Mouse (Mus musculus) Patski (cell line): ENCODE measurements at regions not wholly inside any gene's neighbourhood (a gene's known extent, or its start where the extent isn't known, plus 50 kb on each side); places are given as distances from the start of the nearest gene placed in this dataset.
"Not testable (repeated sequence)": the region's sequence is repeated elsewhere in the genome, so short reads cannot be mapped to it uniquely, and the experiment has no call there.

Experiments
- ATAC-seq: fragments of 100-300 bp; one replicate; pipeline ENCODE4 v1.8.0; 2021
- CTCF ChIA-PET: fragments of 350-600 bp; sonication (Branson Sonifier 250); formaldehyde crosslinking; loops from one replicate; lab custom pipeline; 2022; ENCODE audit warnings: inconsistent platforms; lab: Charles Lee
- POLR2A ChIA-PET: fragments of 350-600 bp; sonication (Branson Sonifier 250); formaldehyde crosslinking; loops from one replicate; lab custom pipeline; 2022; ENCODE audit warnings: antibody characterized with exemption, inconsistent platforms; lab: Charles Lee
- DNase-seq: peaks from one replicate; pipeline ENCODE4 v3.0.0-alpha.2; 2011; ENCODE audit warnings: low read depth, low spot score
- H3K27me3 ChIP-seq: fragments of 371-371 bp; one replicate; pipeline ENCODE4 v1.5.1; 2021
- CTCF ChIP-seq: fragments of 100-300 bp; IDR thresholded peaks from one replicate; pipeline ENCODE4 v1.5.1; 2021
- in situ Hi-C: fragments of 300-500 bp; cut with MboI; formaldehyde crosslinking; loops from 3 replicates; pipeline ENCODE4 v1.11.1; 2018; ENCODE audit warnings: low pct_unique_long_range_greater_than_20kb, mixed read lengths

DNA sequence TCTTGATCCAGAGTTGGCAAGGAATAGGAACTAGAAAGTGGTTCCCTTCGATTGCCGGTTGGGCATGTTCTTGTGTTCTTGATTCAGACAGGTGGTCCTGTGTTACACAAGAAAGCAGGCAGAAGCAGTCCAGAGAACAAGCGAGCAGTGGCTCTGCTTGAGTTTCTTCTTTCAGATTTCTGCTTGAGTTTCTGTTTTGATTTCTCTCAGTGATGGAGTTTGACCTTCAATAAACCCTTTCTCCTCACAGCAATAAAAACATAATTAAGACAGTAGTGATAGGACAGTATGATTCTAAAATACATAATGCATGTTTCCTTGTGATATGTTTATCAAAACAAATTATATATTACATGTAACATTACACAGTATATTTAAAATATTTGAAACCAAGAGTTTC, 59.1 kb downstream of the Klf6 start:
- in situ Hi-C loops: no loop called here
- POLR2A ChIA-PET: no interaction called here
- H3K27me3 ChIP-seq: no peaks in the 10 kb centered on the region
- CTCF ChIA-PET: interaction anchor here (1.1 kb wide), 1 partner anchor 10 kb away, joined by 4 read pairs; no protein-coding TSS in a partner anchor
- TF ChIP-seq CTCF: no peak
- no peak for ATAC-seq
- no peak for DNase-seq

DNA sequence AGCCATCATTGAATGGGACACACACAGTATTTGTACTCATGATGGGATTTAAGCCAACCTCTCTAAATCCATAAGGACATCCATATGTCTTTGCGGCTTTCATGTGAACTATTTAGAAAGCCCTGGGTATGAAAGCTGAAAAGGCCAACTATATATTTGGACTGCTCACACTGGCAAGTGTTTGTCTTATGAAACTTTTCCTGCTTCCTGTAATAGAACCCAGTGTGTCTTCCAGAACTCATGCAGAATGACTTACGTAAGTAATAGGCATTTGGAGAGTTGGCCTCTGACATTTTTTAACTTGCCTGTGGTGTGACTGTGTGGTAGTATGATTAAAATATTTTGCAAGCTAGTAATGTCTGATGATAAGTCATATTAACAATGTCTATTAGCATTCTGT, 70.2 kb downstream of the Klf6 start:
- in situ Hi-C loops: no loop called here
- ATAC-seq (no peak), DNase-seq (no peak)
- ChIA-PET CTCF (interaction anchor here (1.0 kb wide), 2 partner anchors 19 to 39 kb away, joined by 3 to 4 read pairs; no protein-coding TSS in a partner anchor), POLR2A (no interaction called here)
- no peaks in the 10 kb centered on the region for H3K27me3 ChIP-seq
- TF ChIP-seq CTCF: no peak

DNA sequence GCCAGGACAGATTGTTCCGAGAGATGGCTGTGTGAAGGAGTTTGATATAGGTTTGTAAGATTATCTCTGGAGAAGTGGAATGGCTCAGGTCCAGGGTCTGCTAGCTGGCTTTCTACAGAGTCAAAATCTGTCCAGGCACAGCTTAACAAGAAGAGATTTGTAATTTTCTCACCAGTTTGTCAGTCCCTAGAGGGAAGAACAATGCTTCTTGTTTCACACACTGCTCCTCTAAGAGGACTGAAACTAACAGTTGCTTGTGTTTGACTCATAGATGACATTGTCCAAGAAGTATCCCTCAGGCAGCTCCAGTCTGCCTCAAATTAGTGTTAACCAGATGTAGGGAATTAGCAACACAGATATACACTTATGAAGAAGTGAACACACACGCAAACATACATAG, 76.2 kb downstream of the Klf6 start:
- ChIA-PET CTCF (no interaction called here), POLR2A (no interaction called here)
- H3K27me3 ChIP-seq: no peaks in the 10 kb centered on the region
- in situ Hi-C loops: no loop called here
- DNase-seq: no peak
- ATAC-seq: no peak
- TF ChIP-seq CTCF: no peak

DNA sequence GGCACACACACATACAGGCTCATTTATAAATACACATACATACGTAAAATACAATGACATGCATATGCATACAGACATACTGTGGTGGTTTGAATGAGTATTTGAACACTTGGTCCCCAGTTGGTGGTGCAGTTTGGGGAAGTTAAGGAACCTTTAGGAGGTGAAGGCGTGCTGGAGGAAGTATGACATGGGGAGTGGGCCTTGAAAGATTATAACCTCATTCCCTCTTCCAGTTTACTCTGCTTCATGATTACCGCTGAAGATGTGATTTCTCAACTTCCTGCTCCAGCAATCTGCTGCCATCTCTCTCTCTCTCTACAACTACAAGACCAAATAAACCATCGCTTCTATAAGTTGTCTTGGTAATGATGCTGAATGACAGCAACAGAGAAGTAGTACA, 76.7 kb downstream of the Klf6 start:
- DNase-seq (no peak), ATAC-seq (no peak)
- ChIA-PET POLR2A (no interaction called here), CTCF (no interaction called here)
- no peak for TF ChIP-seq CTCF
- no peaks in the 10 kb centered on the region for H3K27me3 ChIP-seq
- in situ Hi-C loops: no loop called here

DNA sequence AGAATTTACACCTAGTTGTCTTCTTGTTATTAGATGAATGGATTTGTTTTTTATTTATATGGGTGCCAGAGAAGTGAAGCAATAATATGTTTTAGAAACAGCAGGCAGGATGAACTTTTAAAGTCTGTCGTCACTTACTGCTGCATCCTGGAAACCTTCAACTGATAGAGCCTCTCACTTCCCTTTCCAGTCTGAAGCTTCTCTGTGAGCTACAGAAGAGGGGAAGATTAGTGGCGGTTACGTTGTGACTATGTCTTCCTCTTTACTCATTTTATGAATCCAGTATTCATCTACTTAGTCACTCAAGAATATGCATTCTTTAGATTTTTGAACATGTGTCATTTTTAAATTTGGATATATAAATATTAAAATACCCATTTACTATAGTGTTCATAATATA, 78.1 kb downstream of the Klf6 start:
- CTCF ChIA-PET: no interaction called here
- no peak for DNase-seq

DNA sequence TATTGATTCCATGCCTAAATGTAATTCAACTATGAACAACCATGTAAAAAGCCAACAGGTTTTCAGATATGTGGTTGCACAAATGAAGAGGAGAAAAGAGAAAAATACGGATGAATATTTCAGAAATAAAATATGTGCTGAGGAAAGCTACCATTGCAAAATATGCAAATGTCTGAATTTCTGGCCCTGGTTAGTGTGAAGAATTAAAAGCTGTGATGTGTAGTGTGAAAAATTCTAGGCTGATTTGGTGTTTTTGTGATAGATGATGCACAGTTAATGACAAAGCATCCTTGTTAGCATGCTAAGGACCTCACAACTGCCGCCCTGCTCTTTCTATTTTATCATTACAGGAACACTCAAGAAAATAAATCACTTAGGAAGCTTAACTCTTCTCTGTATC, 91.6 kb downstream of the Klf6 start:
- DNase-seq (no peak), ATAC-seq (no peak)
- in situ Hi-C loops: no loop called here
- H3K27me3 ChIP-seq: no peaks in the 10 kb centered on the region
- no peak for TF ChIP-seq CTCF
- ChIA-PET CTCF (no interaction called here), POLR2A (no interaction called here)

More for the DNA sequence above, 78.1 kb downstream of the Klf6 start:
- in situ Hi-C loops: no loop called here
- H3K27me3 ChIP-seq: no peaks in the 10 kb centered on the region
- ATAC-seq: no peak
- no peak for TF ChIP-seq CTCF
- POLR2A ChIA-PET: no interaction called here

DNA sequence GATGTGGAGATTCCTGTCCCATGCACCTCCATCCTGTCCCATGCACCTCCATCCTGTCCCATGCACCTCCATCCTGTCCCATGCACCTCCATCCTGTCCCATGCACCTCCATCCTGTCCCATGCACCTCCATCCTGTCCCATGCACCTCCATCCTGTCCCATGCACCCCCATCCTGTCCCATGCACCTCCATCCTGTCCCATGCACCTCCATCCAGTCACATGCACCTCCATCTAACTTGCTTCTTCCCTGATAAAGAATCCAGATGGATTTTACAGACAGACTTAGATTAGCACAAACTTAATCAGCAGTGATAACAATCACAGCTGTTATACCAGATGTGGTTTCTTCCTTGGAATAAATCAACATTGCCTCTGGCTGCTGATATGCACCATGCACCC, 93.8 kb downstream of the Klf6 start:
- H3K27me3 ChIP-seq, DNase-seq, ATAC-seq, CTCF ChIA-PET, POLR2A ChIA-PET, in situ Hi-C loops: not testable (repeated sequence)

DNA sequence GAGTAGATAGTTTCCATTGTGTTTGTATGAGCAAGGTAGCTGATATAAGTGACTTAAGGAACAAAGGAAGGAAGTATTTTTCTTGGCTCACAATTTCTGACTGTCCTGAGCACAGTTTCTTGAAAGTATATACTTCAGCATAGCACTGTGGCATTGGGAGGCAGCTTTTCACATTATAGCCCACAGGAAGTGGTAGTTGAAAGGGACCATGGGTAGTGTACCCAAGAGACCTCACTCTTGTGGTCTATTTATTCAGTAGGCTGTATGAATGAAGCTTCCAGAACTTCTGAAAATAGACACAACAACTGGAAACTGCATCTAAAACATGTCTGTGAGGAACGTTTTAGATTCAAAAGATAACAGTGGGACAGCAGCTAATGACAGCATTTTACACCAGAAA, 94.9 kb downstream of the Klf6 start:
- POLR2A ChIA-PET: no interaction called here
- DNase-seq: no peak
- no peak for ATAC-seq
- in situ Hi-C loops: no loop called here
- no peak for TF ChIP-seq CTCF
- CTCF ChIA-PET: interaction anchor here (0.8 kb wide), 1 partner anchor 27 kb away, joined by 3 read pairs; no protein-coding TSS in a partner anchor
- no peaks in the 10 kb centered on the region for H3K27me3 ChIP-seq

DNA sequence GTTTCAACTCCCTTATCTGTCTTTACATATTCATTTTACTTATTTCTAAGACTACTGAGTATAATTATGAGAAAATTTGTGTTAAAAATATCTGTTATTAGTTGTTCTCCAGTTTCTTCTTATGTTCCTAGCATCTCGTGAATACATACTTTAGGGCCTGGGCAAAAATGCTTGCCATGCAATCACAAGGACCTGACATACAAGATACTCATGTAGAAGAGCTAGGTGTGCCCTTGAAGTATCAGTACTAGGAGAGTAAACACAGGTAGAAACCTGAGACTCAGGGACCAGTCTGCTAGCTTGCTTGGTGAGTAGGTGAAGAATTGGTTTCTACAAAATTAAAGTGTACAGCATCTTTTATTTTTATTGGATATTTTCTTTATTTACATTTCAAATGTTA, 101.7 kb downstream of the Klf6 start:
- ATAC-seq (no peak), DNase-seq (no peak)
- in situ Hi-C loops: no loop called here
- CTCF ChIA-PET: no interaction called here
- POLR2A ChIA-PET: no interaction called here
- H3K27me3 ChIP-seq: no peaks in the 10 kb centered on the region
- TF ChIP-seq CTCF: no peak

DNA sequence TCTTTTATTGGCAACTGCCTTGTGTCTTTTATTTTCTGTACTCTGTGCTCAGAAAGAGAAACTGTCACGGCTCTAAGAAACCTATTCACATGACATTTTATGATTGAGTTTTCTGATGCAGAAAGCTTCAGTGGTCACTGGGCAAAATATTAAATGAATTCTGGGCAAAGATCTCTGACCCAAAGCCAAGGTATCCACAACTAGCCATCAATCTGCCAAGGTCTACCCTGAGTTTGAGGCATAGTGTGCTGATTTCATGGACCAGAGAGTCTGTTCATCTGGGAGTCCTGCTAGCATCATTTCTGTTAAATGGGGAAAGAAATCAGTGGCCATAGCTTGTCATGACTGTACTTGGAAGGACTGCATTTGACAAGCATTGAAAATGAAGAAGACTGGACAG, 103.3 kb downstream of the Klf6 start:
- no peak for TF ChIP-seq CTCF
- in situ Hi-C loops: no loop called here
- ATAC-seq (no peak), DNase-seq (no peak)
- POLR2A ChIA-PET: no interaction called here
- CTCF ChIA-PET: no interaction called here
- no peaks in the 10 kb centered on the region for H3K27me3 ChIP-seq

DNA sequence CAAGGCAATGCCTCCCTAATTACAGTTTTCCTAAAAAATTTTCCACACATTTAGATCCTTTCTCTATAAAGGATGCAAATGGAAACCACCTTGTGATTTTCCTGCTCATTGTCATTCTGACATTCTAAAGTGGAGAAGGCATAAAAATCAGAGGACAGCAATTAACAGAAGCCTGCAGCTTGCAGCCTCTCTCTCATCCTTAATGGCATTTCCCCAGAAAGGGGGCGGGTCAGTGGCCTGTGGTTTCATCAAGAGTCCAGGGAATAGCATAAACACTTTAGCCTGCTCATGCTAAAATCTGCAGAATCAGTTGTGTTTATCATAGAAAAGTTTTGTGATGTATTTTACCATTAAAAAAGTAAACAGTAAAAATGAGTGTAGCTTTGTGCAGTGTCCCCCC, 117.3 kb downstream of the Klf6 start:
- TF ChIP-seq CTCF: no peak
- ATAC-seq (no peak), DNase-seq (no peak)
- ChIA-PET CTCF (no interaction called here), POLR2A (interaction anchor here (0.5 kb wide), 1 partner anchor 108 kb away, joined by 5 read pairs; no protein-coding TSS in a partner anchor)
- no peaks in the 10 kb centered on the region for H3K27me3 ChIP-seq
- in situ Hi-C loops: no loop called here

DNA sequence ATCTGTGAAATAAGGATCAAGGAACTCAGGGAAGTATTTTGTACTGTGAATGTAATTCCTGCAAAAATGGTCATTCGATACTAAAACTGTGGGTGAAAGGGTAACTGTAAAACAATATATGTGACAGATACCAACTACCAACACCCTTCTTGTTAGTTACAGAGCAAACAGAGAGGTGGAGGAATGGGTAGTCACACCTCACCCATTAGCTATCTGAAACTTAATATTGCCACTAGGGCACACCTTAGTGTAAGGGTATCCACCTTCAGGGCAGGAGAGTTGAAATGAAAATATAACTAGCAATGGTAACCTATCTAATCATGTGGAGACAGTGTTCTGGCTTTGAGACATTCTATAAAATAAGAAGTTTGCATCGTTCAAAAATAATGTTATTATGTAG, 126.2 kb downstream of the Klf6 start:
- in situ Hi-C loops: no loop called here
- POLR2A ChIA-PET: no interaction called here

More for the DNA sequence above, 126.2 kb downstream of the Klf6 start:
- no peak for TF ChIP-seq CTCF
- CTCF ChIA-PET: no interaction called here
- H3K27me3 ChIP-seq: no peaks in the 10 kb centered on the region
- DNase-seq: no peak
- no peak for ATAC-seq
